Mouse (Mus musculus): ENCODE results near the gene Sumo1. TPM values are rescaled to one million over a fixed set of nuclear protein-coding genes. Genes with fewer than 3 reads are reported as not detected.
A peak's percentile ranks its signal among the peaks of the same experiment; 100 is the strongest.

Sumo1 gene
- polyA plus RNA-seq, 1 experiment from 2014 or later = 359 TPM

- 9% methylated on average over 10 of the region's 10 CpGs for WGBS
- H3K9me3 ChIP-seq (ENCODE audit: control insufficient read depth, low read length) = no peaks in the 10 kb centered on the region
- ATAC-seq (ENCODE audit: low FRiP score) = no peak; the same call in 1 of the 2 replicates
- no peak overlapping the region for H3K4me3 ChIP-seq (replicated peaks; ENCODE audit: low read length)
- H3K36me3 ChIP-seq (replicated peaks; ENCODE audit: control insufficient read depth, insufficient read depth) = no peaks in the 10 kb centered on the region
- 0 out of 2 replicates have a peak, but pooled peaks cover 3% of the 10 kb centered on the region for H3K27me3 ChIP-seq (ENCODE audit: control insufficient read depth, insufficient read depth, low read length)
- DNase-seq (ENCODE audit: low spot score) = no peak
- no peak overlapping the region for H3K27ac ChIP-seq
- peak overlapping the region; percentile 39 for H3K4me2 ChIP-seq (replicated peaks)
- H3K4me1 ChIP-seq (replicated peaks; ENCODE audit: control insufficient read depth, insufficient read depth, low read length) = peaks cover 13% of the 10 kb centered on the region
- peak overlapping the region; percentile 2; the same call in 1 of the 2 replicates for H3K9ac ChIP-seq
Measured at GRCm38 (mm10) chr1:59592359-59592758, 78.3 kb downstream of the Sumo1 start.

- ATAC-seq (ENCODE audit: low FRiP score) (no peak), DNase-seq (ENCODE audit: low spot score) (no peak)
- Histone ChIP-seq H3K9ac (no peak overlapping the region), H3K9me3 (ENCODE audit: control insufficient read depth, low read length) (no peaks in the 10 kb centered on the region), H3K27me3 (ENCODE audit: control insufficient read depth, insufficient read depth, low read length) (0 out of 2 replicates have a peak, but pooled peaks cover 3% of the 10 kb centered on the region), H3K4me2 (replicated peaks) (no peak overlapping the region), H3K27ac (no peak overlapping the region), H3K4me3 (replicated peaks; ENCODE audit: low read length) (no peak overlapping the region), H3K4me1 (replicated peaks; ENCODE audit: control insufficient read depth, insufficient read depth, low read length) (peaks cover 18% of the 10 kb centered on the region), H3K36me3 (replicated peaks; ENCODE audit: control insufficient read depth, insufficient read depth) (no peaks in the 10 kb centered on the region)
- 89% methylated on average over 1 of the region's 1 CpGs for WGBS
Measured at GRCm38 (mm10) chr1:59589271-59589670, 81.4 kb downstream of the Sumo1 start.

- Histone ChIP-seq H3K4me1 (replicated peaks; ENCODE audit: control insufficient read depth, insufficient read depth, low read length) (0 out of 2 replicates have a peak, but pooled peaks cover 5% of the 10 kb centered on the region), H3K36me3 (replicated peaks; ENCODE audit: control insufficient read depth, insufficient read depth) (no peaks in the 10 kb centered on the region), H3K9ac (0 out of 2 replicates have a peak overlapping the region, but pooled peaks have one; percentile 24), H3K9me3 (ENCODE audit: control insufficient read depth, low read length) (no peaks in the 10 kb centered on the region), H3K27ac (no peak overlapping the region), H3K27me3 (ENCODE audit: control insufficient read depth, insufficient read depth, low read length) (no peaks in the 10 kb centered on the region), H3K4me3 (replicated peaks; ENCODE audit: low read length) (no peak overlapping the region), H3K4me2 (replicated peaks) (peak overlapping the region; percentile 40)
- DNase-seq (ENCODE audit: low spot score) (peak; percentile 74), ATAC-seq (ENCODE audit: low FRiP score) (0 out of 2 replicates have a peak, but pooled peaks have one; percentile 65)
- 6% methylated on average over 18 of the region's 18 CpGs for WGBS
Measured at GRCm38 (mm10) chr1:59584656-59585410, 85.8 kb downstream of the Sumo1 start.

- DNase-seq (ENCODE audit: low spot score) = no peak
- 86% methylated on average over 3 of the region's 3 CpGs for WGBS
- ATAC-seq (ENCODE audit: low FRiP score) = no peak
Measured at GRCm38 (mm10) chr1:59580880-59581279, 89.8 kb downstream of the Sumo1 start.

GRCm38 (mm10) chr1:59580131-59580751 is 90.4 kb downstream of the Sumo1 start:
- H3K4me3 ChIP-seq (replicated peaks; ENCODE audit: low read length) = no peak overlapping the region
- no peak overlapping the region for H3K27ac ChIP-seq

More at GRCm38 (mm10) chr1:59580880-59581279, 89.8 kb downstream of the Sumo1 start:
- no peak overlapping the region for H3K4me2 ChIP-seq (replicated peaks)
- peaks cover 5% of the 10 kb centered on the region; the same call in 1 of the 2 replicates for H3K4me1 ChIP-seq (replicated peaks; ENCODE audit: control insufficient read depth, insufficient read depth, low read length)
- H3K9me3 ChIP-seq (ENCODE audit: control insufficient read depth, low read length) = no peaks in the 10 kb centered on the region
- H3K9ac ChIP-seq = no peak overlapping the region
- no peak overlapping the region for H3K27ac ChIP-seq
- H3K4me3 ChIP-seq (replicated peaks; ENCODE audit: low read length) = no peak overlapping the region
- H3K27me3 ChIP-seq (ENCODE audit: control insufficient read depth, insufficient read depth, low read length) = no peaks in the 10 kb centered on the region
- no peaks in the 10 kb centered on the region for H3K36me3 ChIP-seq (replicated peaks; ENCODE audit: control insufficient read depth, insufficient read depth)

GRCm38 (mm10) chr1:59579327-59579726 is 91.3 kb downstream of the Sumo1 start:
- Histone ChIP-seq H3K4me3 (replicated peaks; ENCODE audit: low read length) (no peak overlapping the region), H3K27me3 (ENCODE audit: control insufficient read depth, insufficient read depth, low read length) (no peaks in the 10 kb centered on the region), H3K4me2 (replicated peaks) (no peak overlapping the region), H3K9me3 (ENCODE audit: control insufficient read depth, low read length) (no peaks in the 10 kb centered on the region), H3K27ac (no peak overlapping the region), H3K4me1 (replicated peaks; ENCODE audit: control insufficient read depth, insufficient read depth, low read length) (peaks cover 2% of the 10 kb centered on the region), H3K36me3 (replicated peaks; ENCODE audit: control insufficient read depth, insufficient read depth) (no peaks in the 10 kb centered on the region), H3K9ac (no peak overlapping the region)
- ATAC-seq (ENCODE audit: low FRiP score) = no peak
- DNase-seq (ENCODE audit: low spot score) = no peak
- whole genome bisulfite sequencing = 79% methylated on average over 5 of the region's 5 CpGs

More at GRCm38 (mm10) chr1:59580131-59580751, 90.4 kb downstream of the Sumo1 start:
- H3K9ac ChIP-seq = no peak overlapping the region
- no peaks in the 10 kb centered on the region for H3K27me3 ChIP-seq (ENCODE audit: control insufficient read depth, insufficient read depth, low read length)
- H3K4me1 ChIP-seq (replicated peaks; ENCODE audit: control insufficient read depth, insufficient read depth, low read length) = peaks cover 3% of the 10 kb centered on the region; the same call in 1 of the 2 replicates
- DNase-seq (ENCODE audit: low spot score) = no peak
- H3K9me3 ChIP-seq (ENCODE audit: control insufficient read depth, low read length) = no peaks in the 10 kb centered on the region
- no peaks in the 10 kb centered on the region for H3K36me3 ChIP-seq (replicated peaks; ENCODE audit: control insufficient read depth, insufficient read depth)
- ATAC-seq (ENCODE audit: low FRiP score) = no peak
- 65% methylated on average over 8 of the region's 8 CpGs for WGBS
- no peak overlapping the region for H3K4me2 ChIP-seq (replicated peaks)

GRCm38 (mm10) chr1:59578770-59579169 is 91.9 kb downstream of the Sumo1 start:
- Histone ChIP-seq H3K9me3 (ENCODE audit: control insufficient read depth, low read length) (no peaks in the 10 kb centered on the region), H3K4me2 (replicated peaks) (no peak overlapping the region), H3K27ac (no peak overlapping the region), H3K4me1 (replicated peaks; ENCODE audit: control insufficient read depth, insufficient read depth, low read length) (peaks cover 7% of the 10 kb centered on the region), H3K27me3 (ENCODE audit: control insufficient read depth, insufficient read depth, low read length) (no peaks in the 10 kb centered on the region), H3K9ac (no peak overlapping the region), H3K36me3 (replicated peaks; ENCODE audit: control insufficient read depth, insufficient read depth) (no peaks in the 10 kb centered on the region), H3K4me3 (replicated peaks; ENCODE audit: low read length) (no peak overlapping the region)
- ATAC-seq (ENCODE audit: low FRiP score) (no peak), DNase-seq (ENCODE audit: low spot score) (no peak)
- 82% methylated on average over 4 of the region's 4 CpGs for WGBS

GRCm38 (mm10) chr1:59574262-59575187 is 96.1 kb downstream of the Sumo1 start:
- Histone ChIP-seq H3K36me3 (replicated peaks; ENCODE audit: control insufficient read depth, insufficient read depth) (no peaks in the 10 kb centered on the region), H3K4me1 (replicated peaks; ENCODE audit: control insufficient read depth, insufficient read depth, low read length) (peaks cover 10% of the 10 kb centered on the region), H3K9ac (peak overlapping the region; percentile 59), H3K4me3 (replicated peaks; ENCODE audit: low read length) (peak overlapping the region; percentile 22), H3K4me2 (replicated peaks) (peak overlapping the region; percentile 52), H3K27ac (peak overlapping the region; percentile 89), H3K27me3 (ENCODE audit: control insufficient read depth, insufficient read depth, low read length) (no peaks in the 10 kb centered on the region), H3K9me3 (ENCODE audit: control insufficient read depth, low read length) (no peaks in the 10 kb centered on the region)
- DNase-seq (ENCODE audit: low spot score) (peak; percentile 76), ATAC-seq (ENCODE audit: low FRiP score) (peak; percentile 89)
- 27% methylated on average over 21 of the region's 21 CpGs for WGBS
